Mouse (Mus musculus): Measurements from ENCODE around the gene Rfk. TPM values are rescaled to one million over a fixed set of nuclear protein-coding genes. Genes with fewer than 3 reads are reported as not detected.

Rfk gene
- total RNA-seq (2021), result 10 to 100 TPM; 47.6 to 55.8 TPM

DNA sequence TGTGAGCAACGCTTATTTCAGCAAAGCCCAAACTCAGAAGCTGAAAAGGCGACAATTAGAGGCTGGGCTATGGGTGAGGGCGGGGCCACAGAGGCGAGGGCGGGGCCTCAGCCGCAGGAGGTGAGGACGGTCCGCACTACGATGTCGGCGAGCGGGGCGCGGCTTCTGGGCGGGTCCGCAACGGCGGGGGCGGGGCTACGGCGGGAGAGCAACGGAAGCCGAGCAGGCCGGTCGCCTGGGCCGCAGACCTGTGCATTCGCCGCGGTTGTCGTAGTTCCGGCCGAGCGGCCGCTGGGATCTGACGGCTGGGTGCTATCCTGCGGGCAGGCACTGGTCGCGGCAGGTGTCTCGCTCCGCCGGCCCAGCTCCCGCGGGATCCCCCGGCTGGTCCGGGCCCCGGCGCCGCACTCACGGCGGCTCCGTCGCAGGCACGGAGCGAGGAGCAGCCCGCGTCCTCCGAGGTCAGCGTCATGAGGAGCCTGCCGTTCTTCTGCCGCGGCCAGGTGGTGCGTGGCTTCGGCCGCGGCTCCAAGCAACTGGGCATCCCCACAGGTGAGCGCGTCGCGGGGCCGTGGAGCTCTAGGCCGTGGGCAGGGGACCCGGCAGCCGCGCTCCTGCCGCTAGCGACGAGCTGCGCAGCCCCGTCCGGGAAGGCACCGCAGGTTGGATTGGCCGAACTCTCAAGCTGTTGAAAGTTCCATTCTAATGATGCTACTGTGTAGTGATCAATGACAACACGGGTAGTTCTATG lies at the start of gene Rfk:
TSS of gene Rfk (plus strand) at position 203 of the 751 bp plus-strand sequence.
- intact Hi-C loops (cut with DNase I), result no loop called here
- DNase-seq (ENCODE audit: extremely low spot score in 1 of 2, low spot score in 2 of 2), result peak; percentile 85 to 96

DNA sequence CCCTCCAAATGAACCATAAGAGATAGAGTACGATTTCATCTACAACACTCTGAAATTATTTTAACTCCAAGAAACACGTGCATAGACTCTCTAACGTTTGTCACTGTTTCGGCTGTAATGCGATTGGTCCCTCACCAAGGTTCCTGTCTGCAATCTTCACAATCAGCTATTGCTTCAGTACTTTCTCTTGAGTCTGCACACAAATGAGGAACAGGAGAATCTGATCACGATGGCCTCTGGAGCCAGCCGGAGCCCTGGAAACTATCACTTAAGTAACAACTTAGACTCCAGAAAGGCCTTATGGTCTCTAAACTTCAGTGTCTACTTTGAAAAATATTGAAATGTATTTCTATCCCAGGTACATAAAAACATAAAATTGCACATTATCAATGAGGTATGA lies 49.0 kb upstream of the Rfk start:
- DNase-seq (ENCODE audit: extremely low spot score in 1 of 2, low spot score in 2 of 2), result no peak
- intact Hi-C loops (cut with DNase I), result no loop called here

DNA sequence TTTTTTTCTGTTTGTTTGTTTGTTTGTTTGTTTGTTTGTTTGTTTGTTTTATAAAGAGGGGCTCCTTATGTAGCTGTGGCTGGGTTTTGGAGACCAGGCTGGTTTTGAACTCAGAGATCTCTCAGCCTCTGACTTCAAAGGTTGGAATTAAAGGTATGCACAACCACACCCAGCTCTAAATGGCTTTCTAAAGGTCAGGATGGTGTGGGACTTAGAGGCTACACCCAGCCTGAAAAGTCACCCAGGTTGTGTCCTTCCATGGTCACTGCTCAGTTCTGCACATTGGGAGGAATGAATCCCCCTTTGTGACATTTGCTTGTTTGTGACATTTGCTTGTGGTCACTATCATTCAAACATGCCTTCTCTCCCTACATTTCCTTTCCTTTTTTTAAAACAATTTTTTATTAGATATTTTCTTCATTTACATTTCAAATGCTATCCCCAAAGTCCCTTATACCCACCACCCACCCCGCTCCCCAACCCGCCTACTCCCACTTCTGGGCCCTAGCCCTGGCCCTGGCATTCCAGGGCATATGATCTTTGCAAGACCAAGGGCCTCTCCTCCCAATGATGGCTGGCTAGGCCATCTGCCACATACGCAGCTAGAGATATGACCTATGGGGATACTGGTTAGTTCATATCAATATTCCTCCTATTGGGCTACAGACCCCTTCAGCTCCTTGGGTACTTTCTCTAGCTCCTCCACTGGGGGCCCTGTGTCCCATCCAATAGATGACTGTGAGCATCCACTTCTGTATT lies 46.9 kb upstream of the Rfk start:
- no peak for DNase-seq (ENCODE audit: extremely low spot score in 1 of 2, low spot score in 2 of 2)
- intact Hi-C loops (cut with DNase I), result no loop called here

DNA sequence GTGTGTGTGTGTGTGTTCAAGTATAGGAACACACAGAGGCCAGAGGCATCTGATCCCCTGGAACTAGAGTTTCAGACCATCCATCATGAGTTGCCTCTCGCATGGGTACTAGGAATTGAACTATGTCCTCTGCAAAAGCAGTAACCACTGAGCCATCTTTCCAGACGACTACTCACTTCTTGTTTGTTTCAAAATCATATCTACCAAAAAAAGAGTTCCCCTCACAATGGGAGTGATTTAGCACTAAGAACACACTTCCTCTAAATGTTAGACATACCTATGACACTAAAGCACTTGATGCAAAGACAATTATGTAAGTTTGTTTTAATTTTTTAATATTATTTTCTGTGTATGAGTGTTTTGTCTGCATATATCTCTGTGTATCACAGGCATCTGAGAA lies 46.0 kb upstream of the Rfk start:
- intact Hi-C loops (cut with DNase I), result no loop called here

DNA sequence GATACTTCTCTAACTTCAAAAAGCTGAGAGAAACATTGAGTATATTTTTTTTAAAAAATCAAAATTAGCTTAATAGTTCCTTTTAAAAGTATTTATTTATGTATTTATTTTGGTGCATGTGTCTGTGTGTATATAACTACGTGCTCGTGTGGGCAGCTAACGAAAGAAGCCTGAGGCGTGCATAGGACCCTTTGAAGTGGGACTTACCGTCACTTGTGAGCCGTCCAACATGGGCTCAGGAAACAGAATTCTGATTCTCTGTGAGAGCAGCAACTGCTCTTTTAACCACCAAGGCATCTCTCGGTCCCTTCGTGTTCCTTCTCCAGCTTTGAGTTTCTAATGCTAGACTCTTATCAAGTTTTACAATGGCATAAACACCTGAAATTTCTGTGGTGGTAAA lies 40.1 kb upstream of the Rfk start:
- DNase-seq (ENCODE audit: extremely low spot score in 1 of 2, low spot score in 2 of 2), result no peak
- intact Hi-C loops (cut with DNase I), result no loop called here

More for the DNA sequence above, 46.0 kb upstream of the Rfk start:
- DNase-seq (ENCODE audit: extremely low spot score in 1 of 2, low spot score in 2 of 2), result no peak

DNA sequence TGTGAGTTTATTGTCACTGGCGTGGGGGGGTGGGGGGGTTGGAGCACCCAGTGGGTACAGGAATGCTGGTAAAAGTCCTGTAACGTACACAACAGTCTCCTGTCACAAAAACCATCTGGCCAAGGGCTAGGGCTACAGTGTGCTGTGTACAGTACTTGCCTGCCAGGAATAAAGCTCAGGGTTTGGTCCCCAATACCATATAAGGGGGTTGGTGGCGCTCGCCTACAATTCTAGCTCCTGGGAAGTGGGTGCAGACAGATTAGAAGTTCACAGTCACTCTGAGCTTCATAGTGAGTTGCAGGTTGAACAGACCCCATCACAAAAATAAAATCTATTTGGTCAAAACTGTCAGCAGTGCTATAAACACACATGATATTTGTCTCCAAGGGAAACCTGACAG lies 39.5 kb upstream of the Rfk start:
- no peak for DNase-seq (ENCODE audit: extremely low spot score in 1 of 2, low spot score in 2 of 2)
- intact Hi-C loops (cut with DNase I), result no loop called here

DNA sequence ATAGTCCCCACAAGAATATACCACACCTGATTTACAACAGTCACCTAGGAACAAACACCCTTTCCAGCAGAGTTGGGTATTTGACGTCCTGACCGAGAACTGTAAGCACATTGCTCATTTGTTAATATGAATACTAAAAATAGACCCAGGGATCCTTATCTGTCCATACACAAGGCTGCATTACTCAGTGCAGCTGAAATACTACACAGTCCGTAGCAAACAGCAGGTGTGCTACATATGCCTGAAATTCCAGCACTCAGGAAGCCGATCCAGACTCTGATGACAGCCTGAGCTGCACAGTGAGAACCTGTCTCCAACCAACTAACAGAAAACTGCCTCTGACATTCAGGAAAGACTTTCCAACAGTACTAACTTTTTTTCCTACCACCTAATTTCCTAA lies 39.0 kb upstream of the Rfk start:
- intact Hi-C loops (cut with DNase I), result no loop called here
- DNase-seq (ENCODE audit: extremely low spot score in 1 of 2, low spot score in 2 of 2), result no peak

DNA sequence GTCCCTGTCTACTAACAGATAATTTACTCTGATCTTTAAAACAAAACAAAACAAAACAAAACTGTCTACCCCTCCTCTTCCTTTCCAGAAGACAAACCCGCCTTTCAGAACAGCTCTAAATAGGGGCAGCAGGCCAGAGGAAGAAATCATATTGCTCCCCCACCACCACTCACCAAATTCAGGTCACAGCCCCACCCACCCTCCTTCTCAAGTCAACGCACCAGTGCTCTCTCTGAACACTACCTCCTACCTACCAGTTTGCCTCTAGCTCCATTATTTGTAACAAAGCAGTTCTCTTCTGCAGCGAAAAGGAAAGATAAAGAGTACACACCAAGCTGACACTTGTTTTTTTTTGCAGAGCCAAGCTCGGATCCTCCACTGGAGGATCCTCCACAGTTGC lies 38.5 kb upstream of the Rfk start:
- intact Hi-C loops (cut with DNase I), result no loop called here
- DNase-seq (ENCODE audit: extremely low spot score in 1 of 2, low spot score in 2 of 2), result no peak

DNA sequence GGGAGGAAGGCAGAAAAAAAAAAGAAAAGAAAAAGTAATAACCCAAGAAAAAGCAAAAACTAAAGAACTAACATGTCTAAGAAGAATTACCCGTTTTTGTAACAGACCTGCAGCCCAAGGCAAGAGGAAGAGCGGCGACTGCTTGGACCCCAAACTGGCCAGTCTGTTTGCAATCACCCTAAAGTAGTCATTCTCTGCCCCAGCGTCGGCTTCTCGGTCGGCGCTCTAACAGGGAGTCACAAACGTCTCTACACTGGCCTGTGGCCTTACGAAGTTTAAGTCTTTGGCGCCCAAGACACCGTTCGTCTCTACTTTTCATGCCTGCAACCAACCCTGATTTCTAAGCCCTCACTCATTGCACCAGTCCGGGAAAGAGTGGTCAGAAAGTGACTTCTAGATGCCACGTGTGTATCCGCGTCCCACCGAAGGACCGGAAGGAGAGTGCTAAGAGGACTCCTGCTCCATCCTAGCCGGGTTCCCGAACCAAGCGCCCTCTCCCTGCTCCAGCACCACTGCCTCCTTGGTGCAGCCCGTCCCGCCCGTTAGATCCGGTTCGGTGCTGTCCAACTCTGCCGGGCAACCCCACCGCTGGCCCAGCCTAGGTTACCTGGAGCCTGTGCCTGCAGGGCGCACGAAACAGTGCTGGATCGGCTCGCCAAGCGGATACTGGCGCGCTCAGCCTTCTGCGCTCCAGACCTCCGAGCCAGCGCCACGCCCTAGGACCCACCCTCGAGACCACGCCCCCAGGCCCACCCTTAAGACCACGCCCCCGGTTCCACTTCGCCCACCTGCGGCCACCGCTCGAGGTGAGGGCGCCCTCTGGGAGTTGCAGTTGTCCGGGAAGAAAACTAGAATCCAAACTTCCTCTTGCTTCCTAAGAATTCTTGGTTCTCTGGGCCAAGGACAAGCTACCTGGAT lies 37.6 kb upstream of the Rfk start:
- intact Hi-C loops (cut with DNase I), result no loop called here
- peak in 1 of 2 experiments; percentile 55 for DNase-seq (ENCODE audit: extremely low spot score in 1 of 2, low spot score in 2 of 2)

DNA sequence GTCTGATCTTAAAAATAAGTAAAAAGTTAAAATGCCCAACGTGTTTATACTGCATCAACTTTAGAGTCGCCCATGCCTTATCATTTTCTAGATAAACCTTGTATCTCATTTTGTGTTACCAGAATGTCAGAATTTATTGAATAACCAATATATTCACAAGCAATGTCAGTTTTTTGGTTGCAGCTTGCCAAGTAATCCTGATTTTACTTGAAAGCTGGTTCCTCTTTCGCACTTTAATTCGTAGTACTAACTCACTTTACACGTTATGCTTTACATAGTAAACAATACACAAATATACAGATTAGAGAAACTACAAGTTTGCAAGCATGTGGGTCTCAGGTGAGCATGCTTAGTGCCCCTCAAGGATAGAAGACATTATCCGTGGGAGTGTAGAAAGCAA lies 36.9 kb upstream of the Rfk start:
- intact Hi-C loops (cut with DNase I), result no loop called here
- no peak for DNase-seq (ENCODE audit: extremely low spot score in 1 of 2, low spot score in 2 of 2)

DNA sequence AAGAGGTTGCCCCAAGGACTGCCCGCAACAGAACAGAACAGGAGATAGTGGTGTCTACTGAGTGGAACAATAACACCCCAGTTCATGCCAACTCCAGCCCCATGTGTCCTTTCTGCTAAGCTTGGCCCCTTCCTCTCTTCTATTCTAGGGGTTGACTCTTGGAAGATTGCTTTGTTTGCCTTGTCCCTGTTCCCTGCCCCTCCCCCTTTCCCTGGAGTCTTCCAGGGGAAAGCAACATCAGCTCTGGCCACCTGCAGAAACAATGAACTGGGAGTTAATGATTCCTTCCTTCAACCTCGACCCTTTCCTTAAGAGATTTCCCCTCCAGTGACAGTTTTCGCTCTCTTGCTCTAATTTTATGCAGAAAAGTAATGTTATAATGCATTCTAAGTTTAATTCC lies 36.5 kb upstream of the Rfk start:
- no peak for DNase-seq (ENCODE audit: extremely low spot score in 1 of 2, low spot score in 2 of 2)
- intact Hi-C loops (cut with DNase I), result no loop called here

DNA sequence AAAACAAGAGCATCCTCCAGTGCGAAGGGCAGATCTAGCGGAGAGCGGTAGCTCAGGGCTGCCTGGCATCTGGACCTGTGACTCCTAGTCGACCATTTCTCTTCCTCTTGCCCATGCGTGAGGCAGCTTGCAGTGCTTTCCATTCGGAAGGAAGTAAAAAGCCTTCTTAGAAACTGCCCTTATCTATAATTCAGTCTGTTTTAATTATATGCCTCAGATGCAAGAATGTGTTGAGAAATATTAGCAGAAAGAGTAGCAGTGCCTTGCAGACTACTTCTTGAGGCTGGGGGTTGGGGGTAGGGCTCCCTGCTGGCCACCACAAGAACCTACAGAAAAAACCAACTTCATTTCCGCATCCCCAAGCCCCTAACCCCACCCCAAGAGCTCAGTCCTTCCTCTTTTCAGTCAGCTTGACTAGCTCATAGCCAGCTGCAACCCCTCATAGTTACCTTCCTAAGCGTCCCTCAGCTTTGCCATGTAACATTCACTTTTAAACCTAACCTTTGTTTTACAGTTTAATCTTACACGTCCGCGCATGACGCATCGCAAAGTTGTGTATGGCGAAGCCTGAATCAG lies 34.4 kb upstream of the Rfk start:
- intact Hi-C loops (cut with DNase I), result no loop called here
- DNase-seq (ENCODE audit: extremely low spot score in 1 of 2, low spot score in 2 of 2), result no peak

DNA sequence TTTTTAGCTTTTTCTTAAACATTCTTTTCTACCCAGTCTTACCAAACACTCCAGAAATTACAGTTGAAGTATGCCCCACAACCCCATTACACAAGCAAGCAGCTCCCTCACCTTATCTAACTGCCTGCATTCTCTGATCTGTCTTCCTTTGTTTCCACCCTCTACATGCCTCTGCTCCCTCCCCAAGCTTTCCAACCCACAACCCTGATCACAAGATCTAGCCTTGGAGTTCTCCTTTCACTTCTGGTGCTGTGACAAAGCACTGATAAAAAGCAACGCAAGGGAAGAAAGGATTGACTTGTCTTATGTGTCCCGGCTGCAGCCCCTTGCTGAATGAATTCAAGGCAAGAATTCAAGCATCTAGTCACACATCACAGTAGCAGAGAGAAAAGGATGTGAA lies 32.7 kb upstream of the Rfk start:
- DNase-seq (ENCODE audit: extremely low spot score in 1 of 2, low spot score in 2 of 2), result no peak
- intact Hi-C loops (cut with DNase I), result loop anchor here (5.0 kb wide), 1 partner anchor 234 kb away; no protein-coding TSS in a partner anchor

DNA sequence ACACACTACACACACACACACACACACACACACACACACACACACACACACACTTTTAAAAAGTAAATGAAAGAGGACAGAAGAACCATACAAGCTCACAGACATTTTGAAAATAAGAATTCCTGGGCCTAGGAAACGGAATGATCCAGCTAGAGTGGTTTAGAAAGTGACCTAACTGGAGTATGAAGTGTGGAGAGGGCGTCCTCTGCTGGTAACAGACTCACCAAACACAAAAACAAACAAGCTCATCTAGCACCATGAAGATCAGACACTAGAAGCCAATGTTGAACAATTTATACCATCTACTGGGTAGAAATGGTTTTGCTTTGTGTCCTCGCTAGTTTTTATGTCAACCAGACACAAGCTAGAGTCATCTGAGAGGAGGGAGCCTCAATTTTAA lies 29.1 kb upstream of the Rfk start:
- DNase-seq (ENCODE audit: extremely low spot score in 1 of 2, low spot score in 2 of 2), result peak; percentile 34 to 36
- intact Hi-C loops (cut with DNase I), result loop anchor here (5.0 kb wide), 1 partner anchor 237 kb away; no protein-coding TSS in a partner anchor

DNA sequence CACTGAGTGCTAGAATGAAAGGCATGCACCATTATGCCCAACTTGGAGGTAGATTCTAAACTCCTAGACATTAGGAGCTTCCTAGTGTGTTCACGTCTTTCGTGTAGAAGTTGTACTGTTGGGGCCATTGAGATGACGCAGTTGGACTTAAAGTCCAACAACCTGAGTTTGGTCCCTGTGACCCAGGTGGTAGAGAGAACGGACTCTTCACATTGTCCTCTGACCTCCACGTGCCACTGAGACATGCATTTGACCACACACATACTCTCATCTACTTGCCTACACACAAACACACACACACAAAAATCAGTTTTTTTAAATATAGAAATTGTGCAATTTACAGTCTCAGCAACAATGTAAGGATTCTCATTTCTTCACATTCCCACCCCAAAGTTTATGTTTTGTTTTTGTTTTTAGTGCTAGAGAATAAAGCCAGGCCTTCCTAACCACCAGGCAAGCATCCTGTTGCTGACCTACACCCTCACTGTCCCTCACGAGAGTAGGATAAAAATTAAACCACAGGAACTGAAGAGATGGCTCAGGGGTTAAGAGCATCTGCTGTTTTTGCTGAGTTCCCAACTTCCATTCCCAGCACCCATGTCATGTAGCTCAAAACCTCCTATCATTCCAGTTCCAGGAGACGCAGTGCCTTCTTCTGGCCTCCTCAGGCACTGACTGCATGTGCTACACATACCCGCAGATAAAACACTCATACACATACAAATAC lies 27.3 kb upstream of the Rfk start:
- DNase-seq (ENCODE audit: extremely low spot score in 1 of 2, low spot score in 2 of 2), result no peak
- intact Hi-C loops (cut with DNase I), result no loop called here

DNA sequence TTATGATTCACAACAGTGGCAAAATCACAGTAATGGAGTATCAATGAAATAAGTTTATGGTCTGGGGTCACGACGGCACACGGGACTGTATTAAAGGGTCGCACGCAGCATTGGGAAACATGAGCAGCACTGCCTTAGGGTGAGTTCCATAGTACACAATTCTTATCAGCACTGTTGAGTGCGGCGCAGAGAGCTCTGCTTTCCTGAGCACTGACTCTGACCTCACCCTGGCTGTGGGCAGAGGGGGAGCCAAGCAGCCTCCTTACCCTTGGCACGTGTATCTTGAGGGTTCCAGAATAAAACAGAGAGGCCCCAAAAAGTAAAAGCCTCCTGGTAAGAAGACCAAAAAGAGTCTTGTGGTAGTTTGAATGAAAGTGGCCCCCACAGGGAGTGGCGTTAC lies 25.3 kb upstream of the Rfk start:
- no peak for DNase-seq (ENCODE audit: extremely low spot score in 1 of 2, low spot score in 2 of 2)
- intact Hi-C loops (cut with DNase I), result no loop called here

DNA sequence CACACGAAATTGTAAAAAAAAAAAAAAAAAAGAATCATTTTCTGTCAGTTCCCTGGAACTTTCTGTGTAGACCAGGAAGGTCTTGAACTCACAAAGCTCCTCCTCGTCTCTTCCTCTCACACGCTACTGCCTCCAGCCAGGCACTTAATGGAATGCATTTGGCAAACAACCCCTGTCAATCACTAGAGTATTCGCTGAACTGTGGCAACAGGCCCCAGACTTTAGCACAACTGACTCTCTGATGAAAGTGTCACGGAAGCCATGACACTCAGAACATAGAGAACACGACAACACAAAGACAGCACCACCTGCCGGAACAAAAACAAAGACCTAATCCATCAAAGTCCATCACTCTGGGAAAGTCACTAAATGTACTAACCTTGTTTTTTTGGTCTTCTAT lies 24.3 kb upstream of the Rfk start:
- intact Hi-C loops (cut with DNase I), result no loop called here
- DNase-seq (ENCODE audit: extremely low spot score in 1 of 2, low spot score in 2 of 2), result no peak

DNA sequence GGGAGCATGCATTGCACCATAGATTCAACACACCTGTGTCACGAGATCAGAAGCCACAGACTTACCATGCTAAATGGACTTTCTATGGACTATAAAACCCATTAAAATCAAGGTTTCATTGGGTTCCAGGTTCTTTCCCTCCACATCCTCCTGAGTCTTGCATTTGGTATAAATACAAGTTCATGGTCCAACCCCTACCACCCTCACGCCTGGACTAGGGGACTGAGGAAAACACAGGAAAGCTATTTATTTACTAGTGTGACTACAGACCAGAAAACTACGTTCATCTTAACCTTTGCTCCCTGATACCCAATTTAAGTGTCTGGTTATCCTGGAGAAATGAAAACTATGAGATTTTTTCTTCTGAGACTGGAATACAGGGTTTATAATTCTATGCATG lies 21.1 kb upstream of the Rfk start, which contains the start of gene Gcnt1:
TSS of gene Gcnt1 (minus strand) at position 144 of the 400 bp plus-strand sequence.
- intact Hi-C loops (cut with DNase I), result no loop called here
- DNase-seq (ENCODE audit: extremely low spot score in 1 of 2, low spot score in 2 of 2), result no peak

Data from left cerebral cortex, postnatal 10 days (tissue).